Mouse (Mus musculus) brain, embryonic 14.5 days (tissue): ENCODE measurements at regions not wholly inside any gene's neighbourhood (a gene's known extent, or its start where the extent isn't known, plus 50 kb on each side); places are given as distances from the start of the nearest gene placed in this dataset.

Experiments
- DNase-seq: peaks from one replicate; pipeline ENCODE4 v3.0.0-alpha.2; 2011; ENCODE audit warnings: low read depth
- CTCF ChIP-seq: fragments of 200-500 bp; IDR thresholded peaks from 2 replicates; pipeline ENCODE4 v1.5.1; 2012; ENCODE audit warnings: inconsistent platforms, mild to moderate bottlenecking, moderate library complexity, borderline replicate concordance; ENCODE audit not compliant: insufficient read depth, insufficient read length; ENCODE audit errors: extremely low read depth
- POLR2A ChIP-seq: fragments of 200-500 bp; IDR thresholded peaks from 2 replicates; pipeline ENCODE4 v1.6.1; 2012; ENCODE audit warnings: mild to moderate bottlenecking, inconsistent platforms, borderline replicate concordance; ENCODE audit not compliant: poor library complexity, insufficient read depth, insufficient read length, severe bottlenecking; ENCODE audit errors: extremely low read depth

GRCm38 (mm10) chr2:101416702-101417101, 207.8 kb upstream of the Rag2 start:
- peak; percentile 44 for DNase-seq
- TF ChIP-seq CTCF (no peak), POLR2A (no peak)

DNA sequence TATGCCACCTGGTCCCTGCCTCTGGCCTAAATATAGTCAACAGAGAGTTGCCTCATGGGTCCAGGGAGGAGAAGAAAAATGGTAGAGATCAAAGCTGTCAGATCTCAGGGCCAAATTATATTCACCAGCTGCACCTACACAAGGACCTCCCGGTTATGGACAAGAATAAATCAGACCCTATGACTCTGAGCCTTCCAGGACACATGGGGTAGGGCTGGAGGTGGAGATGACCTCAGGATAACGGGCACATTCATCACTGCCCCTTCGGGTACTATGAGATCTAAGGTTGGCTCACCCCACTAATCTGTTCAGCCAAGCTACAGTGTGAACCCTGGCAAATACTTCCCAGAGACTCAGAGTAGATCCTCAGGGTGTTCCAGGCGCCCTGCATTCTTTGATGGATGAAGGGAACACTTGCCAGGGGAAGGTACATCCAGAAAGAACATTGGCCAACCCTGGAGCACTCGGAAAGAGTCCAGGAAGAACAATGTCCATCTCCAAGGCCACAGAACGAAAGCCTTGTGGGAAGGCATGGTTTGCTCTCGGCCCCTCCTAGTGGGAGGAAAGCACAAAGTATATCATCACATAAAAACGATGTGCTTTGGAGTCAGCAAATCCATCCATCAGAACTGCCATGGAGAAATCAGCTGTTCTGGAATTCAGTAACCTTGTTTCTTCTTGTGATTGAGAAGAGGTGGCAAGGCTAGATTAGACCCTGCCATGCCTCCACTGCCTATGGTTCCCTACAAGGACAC, 191.2 kb upstream of the Rag2 start:
- TF ChIP-seq POLR2A, result no peak
- TF ChIP-seq CTCF, result no peak

GRCm38 (mm10) chr2:101440231-101440630, 184.3 kb upstream of the Rag2 start:
- DNase-seq, result no peak
- no peak for TF ChIP-seq CTCF
- no peak for TF ChIP-seq POLR2A

More for the DNA sequence above, 191.2 kb upstream of the Rag2 start:
- no peak for DNase-seq

- no peak for DNase-seq
- TF ChIP-seq CTCF (no peak), POLR2A (no peak)
These were observed 183.4 kb upstream of the Rag2 start for GRCm38 (mm10) chr2:101441081-101441630.

- no peak for DNase-seq
- no peak for TF ChIP-seq CTCF
These were observed 168.9 kb upstream of the Rag2 start for GRCm38 (mm10) chr2:101455591-101455990.

- TF ChIP-seq CTCF (no peak), POLR2A (no peak)
- peak; percentile 35 for DNase-seq
These were observed 165.6 kb upstream of the Rag2 start for GRCm38 (mm10) chr2:101458959-101459358.

GRCm38 (mm10) chr2:101462450-101462849, 162.1 kb upstream of the Rag2 start:
- TF ChIP-seq CTCF (no peak), POLR2A (no peak)
- peak; percentile 31 for DNase-seq

GRCm38 (mm10) chr2:101464291-101465140, 160.0 kb upstream of the Rag2 start:
- DNase-seq, result peak; percentile 27
- no peak for TF ChIP-seq POLR2A
- TF ChIP-seq CTCF, result no peak

- no peak for DNase-seq
- TF ChIP-seq CTCF (no peak), POLR2A (no peak)
These were observed 153.9 kb upstream of the Rag2 start for GRCm38 (mm10) chr2:101470569-101471100.

- DNase-seq, result peak; percentile 94
- no peak for TF ChIP-seq POLR2A
- peak; percentile 95 for TF ChIP-seq CTCF
These were observed 151.9 kb upstream of the Rag2 start for GRCm38 (mm10) chr2:101472449-101473115.

GRCm38 (mm10) chr2:101473116-101473485, 151.4 kb upstream of the Rag2 start:
- TF ChIP-seq CTCF (no peak), POLR2A (no peak)
- no peak for DNase-seq

DNA sequence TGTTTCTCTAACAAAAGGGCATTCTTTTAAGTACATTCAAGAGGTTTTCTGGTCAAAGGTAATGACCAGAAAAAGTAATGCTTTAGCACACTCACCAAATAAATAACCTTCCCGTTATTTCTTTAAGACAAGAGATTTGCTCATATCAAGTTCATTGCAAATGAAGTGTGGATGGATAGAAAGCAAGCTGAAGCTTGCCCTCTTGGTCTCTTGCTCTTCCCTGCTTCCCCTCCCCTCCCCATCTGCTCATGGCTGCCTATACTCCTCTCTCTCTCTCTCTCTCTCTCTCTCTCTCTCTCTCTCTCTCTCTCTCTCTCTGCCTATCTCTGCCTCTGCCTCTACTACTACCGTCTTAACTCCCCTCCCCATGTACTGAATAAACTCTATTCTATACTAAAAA, 147.7 kb upstream of the Rag2 start:
- TF ChIP-seq POLR2A, result no peak
- no peak for TF ChIP-seq CTCF
- no peak for DNase-seq
